Mouse (Mus musculus) T-cell, adult 66 days (primary cell): ENCODE data around the gene Hps5. TPM values are rescaled to one million over a fixed set of nuclear protein-coding genes. Genes with fewer than 3 reads are reported as not detected.

Source experiments
- total RNA-seq, 2 experiments: library from RNA; stranded (reverse); gene quantifications; 3 replicates in 1 of 2; 4 replicates in 1 of 2; pipeline ENCODE4 v1.2.4; 2023

Gene Hps5
- 10 to 100 TPM; 38.6 to 42.2 TPM for total RNA-seq

DNA sequence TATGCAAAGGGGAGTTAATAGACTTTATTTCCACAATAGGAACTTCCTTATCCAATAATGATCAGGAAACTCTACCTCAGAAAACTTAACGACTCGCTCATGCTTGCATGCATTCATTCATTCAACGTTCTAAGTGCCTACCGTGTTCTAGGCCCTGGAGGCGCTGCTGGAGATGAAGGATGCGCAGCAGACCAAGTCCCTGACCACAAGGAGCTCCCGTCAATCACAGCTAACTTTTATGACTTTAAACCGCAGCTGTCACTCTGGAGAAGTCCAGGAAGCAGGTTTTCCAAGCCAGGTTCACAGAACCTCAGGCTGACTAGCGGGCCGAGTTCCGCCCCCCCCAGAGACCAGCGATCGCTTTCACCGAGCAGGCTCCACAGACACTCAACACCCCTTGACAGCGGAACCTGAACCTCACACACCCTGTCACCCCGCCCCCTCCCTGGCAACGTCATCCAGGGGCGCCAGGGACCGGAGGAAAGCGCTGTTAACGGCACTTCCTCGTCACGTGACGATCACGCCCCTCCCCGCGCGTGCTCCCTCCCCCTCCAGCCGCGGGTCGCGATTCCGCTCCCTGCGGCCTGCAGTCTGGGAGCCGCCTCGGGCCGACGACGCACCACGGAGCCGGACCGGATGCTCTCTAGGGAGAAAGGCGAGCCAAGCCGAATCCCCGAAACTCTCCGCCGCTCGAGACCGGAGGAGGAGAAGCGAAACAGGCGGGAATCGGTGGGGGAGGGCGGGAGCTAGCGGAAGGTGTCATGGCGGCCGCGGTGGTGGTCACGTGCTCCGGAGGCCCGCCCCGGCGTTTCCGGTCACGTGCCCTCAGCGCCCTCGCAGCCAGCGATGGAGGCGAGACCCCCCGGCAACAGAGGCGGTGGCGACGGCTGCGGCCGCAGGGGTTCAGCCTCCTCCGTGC, at the start of gene Hps5, which contains the start of gene Gtf2h1:
Gene Hps5, minus strand, starts transcription at position 778 of the 919 bp plus-strand sequence.
Gene Gtf2h1, plus strand, starts transcription at position 817 of the 919 bp plus-strand sequence.

DNA sequence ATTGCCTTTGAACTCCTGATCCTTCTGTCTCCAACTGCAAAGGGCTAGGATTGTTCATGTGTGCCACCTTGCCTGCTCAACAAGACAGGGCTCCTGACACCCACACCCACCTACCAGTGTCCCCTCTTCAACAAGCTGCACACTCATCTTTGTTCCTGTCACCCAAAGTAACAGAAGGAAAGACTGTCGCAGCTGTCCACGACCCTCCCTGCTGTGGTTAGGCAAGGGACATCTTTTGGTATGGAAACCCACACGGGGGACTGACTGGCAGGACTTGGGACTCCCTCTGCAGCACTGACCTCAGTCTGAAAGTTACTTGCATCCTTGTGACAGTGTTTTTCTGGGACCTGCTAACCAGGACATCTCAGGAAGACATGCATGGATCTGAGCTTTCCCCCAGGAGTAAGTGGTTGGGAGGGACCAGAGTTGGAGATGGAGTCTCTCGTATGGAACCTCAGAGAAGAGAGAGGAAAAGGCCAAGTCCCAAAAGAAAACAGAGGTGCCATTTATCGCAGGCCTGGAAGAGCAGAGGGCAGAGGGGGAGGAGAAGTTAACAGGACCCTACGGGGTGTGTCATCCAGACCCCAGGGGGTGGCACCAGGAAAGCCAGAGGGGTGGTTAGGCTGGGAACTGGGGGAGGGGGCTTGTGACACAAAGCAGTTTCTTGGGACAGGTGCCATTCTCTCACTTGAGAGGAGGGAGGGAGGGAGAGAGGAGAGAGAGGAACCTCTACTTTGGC, 45.1 kb upstream of the Hps5 start, which contains the start of gene Ldha:
Gene Ldha, plus strand, starts transcription at position 689 of the 739 bp plus-strand sequence.

DNA sequence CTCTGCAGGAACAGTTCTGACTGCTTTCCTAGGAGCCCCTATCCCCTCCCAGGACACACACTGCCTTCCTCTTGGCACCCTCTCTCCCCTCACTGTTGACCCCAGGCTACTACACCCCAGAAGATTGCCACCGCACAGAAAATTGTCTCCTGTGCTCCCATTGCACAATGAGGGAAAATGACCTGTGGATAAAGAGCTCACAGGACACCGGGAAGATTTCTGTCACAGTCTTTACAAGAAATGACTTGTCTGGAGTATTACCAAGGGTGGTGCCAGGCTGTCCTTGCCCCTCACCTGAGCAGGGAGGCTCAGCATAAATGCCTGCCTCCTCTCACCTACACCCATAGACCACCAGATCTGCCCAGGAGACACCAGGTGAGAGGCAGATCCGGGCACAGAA, 44.4 kb downstream of the Hps5 start, which contains the start of gene Saa2:
Gene Saa2, plus strand, starts transcription at position 301 of the 400 bp plus-strand sequence.

DNA sequence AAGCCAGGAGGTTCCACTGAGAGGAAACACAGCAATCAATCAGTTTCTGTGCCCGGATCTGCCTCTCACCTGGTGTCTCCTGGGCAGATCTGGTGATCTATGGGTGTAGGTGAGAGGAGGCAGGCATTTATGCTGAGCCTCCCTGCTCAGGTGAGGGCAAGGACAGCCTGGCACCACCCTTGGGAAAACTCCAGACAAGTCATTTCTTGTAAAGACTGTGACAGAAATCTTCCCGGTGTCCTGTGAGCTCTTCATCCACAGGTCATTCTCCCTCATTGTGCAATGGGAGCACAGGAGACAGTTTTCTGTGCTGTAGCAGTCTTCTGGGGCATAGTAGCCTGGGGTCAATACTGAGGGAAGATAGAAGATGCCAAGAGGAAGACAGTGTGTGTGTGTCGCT, 53.0 kb downstream of the Hps5 start, which contains the start of gene Saa1:
Gene Saa1, minus strand, starts transcription at position 101 of the 400 bp plus-strand sequence.

DNA sequence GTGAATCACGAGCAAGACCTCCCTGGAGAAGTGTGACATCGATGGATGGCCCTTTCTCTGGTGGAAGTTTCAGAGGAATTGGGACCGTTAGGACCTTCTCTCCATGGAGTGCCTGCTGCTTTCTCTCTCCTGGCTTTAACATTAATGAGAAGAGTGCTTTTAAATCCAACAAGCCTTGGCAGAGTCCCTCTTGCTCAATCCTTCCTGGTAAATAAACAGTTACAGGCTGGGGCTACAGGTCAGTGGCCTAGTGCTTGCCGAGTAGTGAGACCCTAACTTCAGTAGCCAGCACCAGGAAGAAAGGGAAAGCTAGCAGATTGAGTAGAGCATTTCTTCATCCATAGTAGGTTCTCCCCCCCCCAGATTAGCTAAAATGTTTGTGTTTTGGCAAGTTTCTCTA, 63.4 kb downstream of the Hps5 start, which contains the start of gene Saa4:
Gene Saa4, minus strand, starts transcription at position 146 of the 400 bp plus-strand sequence.

GRCm38 (mm10) chr7:46715600-46715999, 80.3 kb downstream of the Hps5 start, which contains the start of gene Saa3:
Saa3 (minus strand) TSS chr7:46715700.

Other genes with a start within 250 kb of the Hps5 start
- 10 to 100 TPM; 18.9 to 19.4 TPM for gene Sergef, start 156.3 kb downstream of the Hps5 start, total RNA-seq
- gene Tph1, start 123.5 kb downstream of the Hps5 start, total RNA-seq = not detected
- 10 to 100 TPM; 14.9 to 16.7 TPM for gene Saal1, start 85.4 kb downstream of the Hps5 start, total RNA-seq
- gene Saa3, start 80.4 kb downstream of the Hps5 start, total RNA-seq = under 1 TPM in 1 of 2 experiments, not detected in 1; 0.27 TPM
- not detected for gene Saa4, start 63.5 kb downstream of the Hps5 start, total RNA-seq
- not detected for gene Saa1, start 53.1 kb downstream of the Hps5 start, total RNA-seq
- gene Saa2, start 44.3 kb downstream of the Hps5 start, total RNA-seq = not detected
- gene Gtf2h1, start within 50 bp of the Hps5 start, total RNA-seq = 10 to 100 TPM; 43.4 to 59.7 TPM
- 100 to 1,000 TPM; 287 to 303 TPM for gene Ldha, start 45.4 kb upstream of the Hps5 start, total RNA-seq
- not detected for gene Ldhc, start 65.1 kb upstream of the Hps5 start, total RNA-seq
- 10 to 100 TPM; 55.8 to 56.7 TPM for gene Tsg101, start 123.9 kb upstream of the Hps5 start, total RNA-seq
- 1 to 10 TPM; 6.0 to 8.2 TPM for gene Uevld, start 162.5 kb upstream of the Hps5 start, total RNA-seq
- not detected for gene Gm9999, start 187.5 kb upstream of the Hps5 start, total RNA-seq
- gene Spty2d1, start 212.3 kb upstream of the Hps5 start, total RNA-seq = 10 to 100 TPM; 68.4 to 77.1 TPM